Mouse (Mus musculus) brain, embryonic 14.5 days (tissue): ENCODE results near the gene Tbc1d2.

Experiments used
- CTCF ChIP-seq: fragments of 200-500 bp; IDR thresholded peaks from 2 replicates; pipeline ENCODE4 v1.5.1; 2012; ENCODE audit warnings: inconsistent platforms, mild to moderate bottlenecking, moderate library complexity, borderline replicate concordance; ENCODE audit not compliant: insufficient read depth, insufficient read length; ENCODE audit errors: extremely low read depth
- POLR2A ChIP-seq: fragments of 200-500 bp; IDR thresholded peaks from 2 replicates; pipeline ENCODE4 v1.6.1; 2012; ENCODE audit warnings: mild to moderate bottlenecking, inconsistent platforms, borderline replicate concordance; ENCODE audit not compliant: poor library complexity, insufficient read depth, insufficient read length, severe bottlenecking; ENCODE audit errors: extremely low read depth

GRCm38 (mm10) chr4:46690565-46690964 is 40.6 kb upstream of the Tbc1d2 start:
- no peak for TF ChIP-seq CTCF
- no peak for TF ChIP-seq POLR2A
